Mouse (Mus musculus): ENCODE results near the gene Supt6. TPM values are rescaled to one million over a fixed set of nuclear protein-coding genes. Genes with fewer than 3 reads are reported as not detected.
A peak's percentile ranks its signal among the peaks of the same experiment; 100 is the strongest.

Gene Supt6
- polyA plus RNA-seq, 1 experiment from 2014 or later, result 79.5 TPM

DNA sequence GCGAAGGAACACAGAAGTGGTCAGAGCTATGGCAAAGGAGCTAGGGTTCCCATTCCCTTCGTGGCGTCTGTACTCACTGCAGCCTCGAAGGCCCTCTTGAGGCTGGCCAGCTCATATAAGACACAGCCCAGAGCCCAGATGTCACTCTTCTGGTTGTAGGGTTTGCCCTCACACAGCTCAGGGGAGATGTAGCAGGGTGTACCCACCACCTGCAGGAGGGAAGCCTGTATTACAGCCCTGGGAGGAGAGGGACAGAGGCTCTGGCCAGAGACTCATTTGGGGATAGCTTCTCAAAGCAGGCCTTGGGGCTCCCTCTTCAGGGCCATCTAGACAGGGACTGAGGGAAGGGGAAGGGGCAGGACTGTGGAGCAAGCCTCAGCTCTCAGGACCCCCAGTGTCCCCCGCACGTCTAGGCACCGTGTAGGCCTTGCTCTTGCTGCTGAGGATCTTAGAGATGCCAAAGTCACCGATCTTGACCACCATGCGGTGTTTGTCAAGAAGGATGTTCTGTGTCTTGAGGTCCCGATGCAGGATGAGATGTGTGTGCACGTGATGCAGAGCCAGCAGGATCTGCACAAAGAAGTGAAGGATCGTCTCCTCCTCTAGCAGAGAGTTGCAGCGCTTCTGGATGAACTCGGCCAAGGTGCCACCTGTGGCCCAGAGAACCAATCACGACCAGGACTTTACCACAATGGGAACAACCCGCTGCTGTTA, 73.6 kb downstream of the Supt6 start:
- Histone ChIP-seq H3K27ac (no peak overlapping the region), H3K4me3 (ENCODE audit: inconsistent target) (no peak overlapping the region), H3K36me3 (ENCODE audit: inconsistent target) (no peaks in the 10 kb centered on the region), H3K79me2 (ENCODE audit: inconsistent target) (no peaks in the 10 kb centered on the region)
- WGBS (ENCODE audit: missing documents), result 94% methylated on average over 16 of the region's 16 CpGs

DNA sequence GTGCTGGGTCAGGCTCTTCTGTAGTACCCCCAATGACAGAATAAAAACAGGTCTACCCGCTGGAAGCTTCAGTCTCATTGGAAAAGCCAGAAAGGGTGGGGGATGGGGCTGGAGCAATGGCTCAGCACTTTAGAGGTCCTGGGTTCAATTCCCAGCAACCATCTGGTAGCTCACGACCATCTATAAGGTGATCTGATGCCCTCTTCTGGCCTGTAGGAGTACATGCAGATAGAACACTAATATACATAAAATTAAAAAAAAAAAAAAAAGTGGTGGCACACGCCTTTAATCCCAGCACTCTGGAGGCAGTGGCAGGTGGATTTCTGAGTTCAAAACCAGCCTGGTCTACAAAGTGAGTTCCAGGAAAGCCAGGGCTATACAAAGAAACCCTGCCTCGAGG, 74.5 kb downstream of the Supt6 start:
- no peak overlapping the region for H3K27ac ChIP-seq
- H3K36me3 ChIP-seq (ENCODE audit: inconsistent target), result no peaks in the 10 kb centered on the region
- 84% methylated on average over 4 of the region's 4 CpGs for WGBS (ENCODE audit: missing documents)
- H3K4me3 ChIP-seq (ENCODE audit: inconsistent target), result no peak overlapping the region
- H3K79me2 ChIP-seq (ENCODE audit: inconsistent target), result no peaks in the 10 kb centered on the region

DNA sequence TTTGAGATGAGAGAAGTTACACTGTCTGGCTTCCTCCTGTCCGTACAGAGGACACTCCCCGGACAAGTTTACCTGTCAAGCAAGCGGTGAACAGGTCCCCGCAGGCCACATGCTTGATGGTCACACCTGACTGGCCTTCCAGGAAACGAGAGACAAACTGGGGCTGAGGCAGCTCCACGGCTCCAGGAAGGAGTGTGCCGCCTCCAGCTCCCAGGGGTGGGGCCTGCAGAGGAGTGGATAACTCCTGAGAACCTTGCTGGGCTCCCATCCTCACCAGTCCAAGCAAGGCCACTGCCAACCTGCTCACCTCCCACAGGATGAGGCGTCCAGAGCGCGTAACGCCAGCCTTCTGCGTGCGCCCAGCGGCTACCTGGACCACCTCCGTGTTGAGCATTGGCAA, 75.5 kb downstream of the Supt6 start:
- 96% methylated on average over 15 of the region's 15 CpGs for WGBS (ENCODE audit: missing documents)
- Histone ChIP-seq H3K4me3 (ENCODE audit: inconsistent target) (no peak overlapping the region), H3K79me2 (ENCODE audit: inconsistent target) (no peaks in the 10 kb centered on the region), H3K27ac (no peak overlapping the region), H3K36me3 (ENCODE audit: inconsistent target) (no peaks in the 10 kb centered on the region)

DNA sequence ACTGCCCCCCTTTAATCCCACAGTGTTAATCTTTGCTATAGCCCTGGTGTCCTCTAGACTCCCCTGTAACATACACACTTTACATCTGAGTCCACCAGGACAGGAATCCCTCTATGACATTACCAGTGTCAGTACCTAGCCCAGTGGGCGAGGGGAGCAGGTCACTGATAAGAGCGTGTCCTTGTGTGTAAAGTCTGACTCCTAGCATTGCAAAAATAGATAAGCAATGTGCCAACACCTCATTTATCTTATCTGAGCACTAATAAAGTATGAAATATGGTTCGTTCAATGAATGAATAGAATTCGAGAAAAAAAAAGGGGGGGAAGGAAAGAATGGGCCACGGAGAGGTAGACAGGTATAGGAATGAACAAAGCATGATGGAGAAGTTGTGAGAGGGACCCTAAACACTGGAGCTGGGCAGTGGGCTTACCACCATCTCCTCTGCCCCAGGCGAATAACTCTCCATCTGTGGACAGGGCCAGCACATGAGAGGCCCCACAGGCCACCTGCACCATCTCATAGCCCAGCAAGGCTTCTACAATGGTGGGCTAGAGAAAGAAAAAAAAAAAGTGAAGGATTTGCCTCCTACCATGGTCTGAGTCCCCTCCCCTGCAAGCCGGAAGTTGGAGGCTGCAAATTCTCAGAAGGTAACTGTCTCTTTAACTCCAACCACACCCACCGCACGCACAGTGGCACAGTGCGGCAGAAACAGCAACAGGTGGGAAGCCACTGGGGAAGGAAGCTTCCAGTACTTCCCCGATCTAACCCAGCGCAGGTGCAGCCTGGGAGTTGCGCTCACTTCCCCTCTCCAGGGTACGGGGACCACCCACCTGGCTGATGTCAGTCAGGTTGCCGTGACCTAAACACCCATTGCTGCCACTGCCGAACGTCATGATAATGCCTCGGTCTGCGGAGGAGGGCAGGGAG, 77.0 kb downstream of the Supt6 start:
- Histone ChIP-seq H3K27ac (no peak overlapping the region), H3K4me3 (ENCODE audit: inconsistent target) (no peak overlapping the region), H3K79me2 (ENCODE audit: inconsistent target) (no peaks in the 10 kb centered on the region), H3K36me3 (ENCODE audit: inconsistent target) (no peaks in the 10 kb centered on the region)
- 28% methylated on average over 16 of the region's 19 CpGs for WGBS (ENCODE audit: missing documents)

DNA sequence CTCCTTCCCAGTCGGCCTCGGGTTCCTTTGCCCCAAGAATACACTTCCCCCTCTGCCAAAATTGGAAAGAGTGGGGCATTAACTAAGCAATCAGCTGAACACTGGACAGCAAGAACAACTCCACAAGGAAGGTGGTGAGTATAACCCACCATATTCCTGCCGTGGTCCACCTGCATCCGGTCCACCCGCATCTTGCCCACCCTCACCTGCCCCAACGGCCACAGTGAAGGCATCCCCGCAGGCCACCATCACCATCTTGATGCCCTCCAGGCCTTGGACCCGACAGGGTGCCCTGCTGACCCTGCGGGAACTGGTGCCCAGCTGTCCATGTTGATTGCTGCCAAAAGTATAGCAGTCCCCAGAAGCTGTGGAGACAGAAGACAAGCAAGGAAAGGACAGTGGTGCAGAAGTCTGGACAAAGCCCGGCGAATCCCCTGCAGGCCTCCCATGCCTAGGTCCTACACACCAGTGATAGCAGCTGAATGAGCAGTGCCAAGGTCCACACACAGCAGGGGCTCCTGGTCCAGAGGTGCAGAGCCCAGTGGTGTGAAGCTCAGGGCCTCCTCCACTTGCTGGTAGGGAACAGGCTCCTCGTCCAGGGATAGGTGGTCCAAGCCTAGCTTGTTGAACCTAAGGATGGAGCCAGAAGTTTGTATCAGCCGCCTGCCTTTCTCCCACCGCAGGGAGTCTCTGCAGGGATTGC, 78.4 kb downstream of the Supt6 start:
- 95% methylated on average over 14 of the region's 14 CpGs for WGBS (ENCODE audit: missing documents)
- H3K27ac ChIP-seq, result no peak overlapping the region
- H3K36me3 ChIP-seq (ENCODE audit: inconsistent target), result no peaks in the 10 kb centered on the region
- no peaks in the 10 kb centered on the region for H3K79me2 ChIP-seq (ENCODE audit: inconsistent target)
- H3K4me3 ChIP-seq (ENCODE audit: inconsistent target), result no peak overlapping the region

DNA sequence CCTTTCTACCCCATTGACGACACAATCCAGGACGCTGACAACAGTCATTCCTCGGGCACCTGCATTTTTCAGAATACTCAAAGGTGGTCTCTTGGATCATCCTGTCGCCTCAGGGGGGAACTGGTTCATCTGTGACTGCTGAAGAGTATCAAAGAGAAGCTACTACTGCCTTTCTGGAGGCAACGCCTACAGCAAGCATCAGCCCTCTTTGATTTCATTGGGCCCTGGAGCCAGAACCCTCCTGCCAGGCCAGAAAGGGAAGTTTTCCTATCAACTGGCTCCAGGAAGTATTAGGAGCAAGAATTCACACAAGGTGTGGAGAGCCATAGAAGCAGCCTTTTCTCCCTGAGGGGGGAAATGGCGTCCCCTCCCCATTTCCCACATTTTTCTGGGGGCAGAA, 79.1 kb downstream of the Supt6 start:
- H3K27ac ChIP-seq, result no peak overlapping the region
- H3K79me2 ChIP-seq (ENCODE audit: inconsistent target), result no peaks in the 10 kb centered on the region
- WGBS (ENCODE audit: missing documents), result 89% methylated on average over 6 of the region's 6 CpGs
- no peaks in the 10 kb centered on the region for H3K36me3 ChIP-seq (ENCODE audit: inconsistent target)
- no peak overlapping the region for H3K4me3 ChIP-seq (ENCODE audit: inconsistent target)

DNA sequence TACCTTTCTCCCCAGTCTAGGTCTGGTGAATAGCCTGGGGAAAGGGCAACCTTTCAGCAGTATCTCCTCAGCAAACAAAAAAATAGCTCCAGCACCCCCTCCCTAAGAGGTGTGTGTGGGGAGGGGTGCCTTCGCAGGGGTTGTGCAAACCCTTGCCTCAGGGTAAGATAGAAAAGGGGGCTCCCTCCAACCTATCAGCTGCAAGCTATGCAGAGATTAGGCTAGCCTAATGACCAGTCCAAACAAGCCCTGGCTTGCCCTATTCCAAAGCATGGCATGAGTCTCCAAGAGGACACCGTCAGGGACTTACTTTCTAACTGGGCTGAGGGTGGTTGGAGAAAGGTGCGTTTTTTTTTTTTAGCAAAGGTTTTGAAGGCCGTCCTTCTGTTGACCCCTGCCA, 79.6 kb downstream of the Supt6 start:
- Histone ChIP-seq H3K79me2 (ENCODE audit: inconsistent target) (no peaks in the 10 kb centered on the region), H3K27ac (no peak overlapping the region), H3K36me3 (ENCODE audit: inconsistent target) (no peaks in the 10 kb centered on the region), H3K4me3 (ENCODE audit: inconsistent target) (no peak overlapping the region)
- 90% methylated on average over 3 of the region's 4 CpGs for WGBS (ENCODE audit: missing documents)

DNA sequence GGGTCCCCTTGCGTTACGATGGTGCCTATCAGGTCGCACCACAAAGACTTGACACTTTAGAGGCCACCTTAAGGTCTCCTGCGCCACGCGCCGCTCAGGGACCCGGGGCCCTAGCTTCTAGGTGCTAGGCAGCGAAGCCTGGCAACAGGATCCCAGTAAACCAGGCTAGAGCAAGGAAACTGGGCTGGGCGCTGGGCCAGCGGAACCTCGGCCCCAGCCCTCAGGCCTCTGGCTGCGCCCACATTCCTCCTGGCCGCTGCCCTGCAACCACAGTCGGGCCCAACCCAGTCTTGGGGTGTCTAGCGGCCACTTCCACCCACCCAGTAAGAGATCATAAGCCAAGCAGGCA, 80.1 kb downstream of the Supt6 start:
- Histone ChIP-seq H3K79me2 (ENCODE audit: inconsistent target) (no peaks in the 10 kb centered on the region), H3K4me3 (ENCODE audit: inconsistent target) (peak overlapping the region; percentile 22; the same call in 1 of the 2 replicates), H3K36me3 (ENCODE audit: inconsistent target) (no peaks in the 10 kb centered on the region), H3K27ac (no peak overlapping the region)
- WGBS (ENCODE audit: missing documents), result 11% methylated on average over 16 of the region's 16 CpGs

DNA sequence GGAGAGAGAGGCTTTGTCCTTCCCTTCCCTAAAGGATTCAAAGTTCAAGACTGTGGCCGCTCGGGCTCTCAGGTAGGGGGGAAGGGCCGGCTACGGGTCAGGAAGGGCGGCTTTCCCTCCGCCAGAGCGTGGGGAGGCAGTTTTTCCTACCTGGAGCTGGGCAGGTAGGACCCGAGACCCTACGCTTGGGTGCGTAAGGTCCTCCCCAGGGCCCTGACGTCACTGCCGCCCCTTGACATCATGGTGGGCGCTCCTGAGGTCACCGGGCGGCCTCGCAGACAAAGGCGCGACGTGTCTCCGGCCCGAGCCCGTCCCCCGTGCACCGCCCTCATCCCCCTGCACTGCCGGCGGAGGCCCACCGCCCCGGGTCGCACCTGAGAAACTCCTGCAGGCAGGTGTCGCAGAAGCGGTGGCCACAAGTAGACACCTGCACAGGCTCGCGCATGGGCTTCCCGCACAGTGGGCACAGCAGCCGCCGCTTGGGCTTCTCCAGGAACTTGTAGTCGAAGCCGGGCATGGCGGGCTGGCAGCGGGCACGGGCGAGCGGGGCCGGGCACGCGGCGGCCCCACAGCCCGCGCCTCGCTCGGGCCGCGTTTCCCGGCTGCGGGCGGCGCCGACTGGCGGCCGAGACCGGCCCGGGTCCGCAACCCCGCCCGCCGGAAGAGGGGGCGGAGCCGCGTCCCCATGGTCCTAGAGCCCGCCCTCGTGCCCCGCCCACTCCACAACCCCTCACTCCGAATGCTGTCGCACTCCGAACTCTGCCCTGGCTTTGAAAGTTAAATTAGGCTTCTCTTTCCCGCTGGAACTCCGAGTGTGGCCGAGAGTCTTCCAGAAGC, 80.6 kb downstream of the Supt6 start, which contains the start of gene Traf4:
Traf4 (minus strand) TSS at position 666 of the 837 bp plus-strand sequence.
- Histone ChIP-seq H3K27ac (no peak within 1 kb of the TSS), H3K79me2 (ENCODE audit: inconsistent target) (no peaks in the 10 kb centered on the region), H3K36me3 (ENCODE audit: inconsistent target) (no peaks in the 10 kb centered on the region), H3K4me3 (ENCODE audit: inconsistent target) (peak within 1 kb of the TSS; percentile 22; the same call in 1 of the 2 replicates)
- whole genome bisulfite sequencing (ENCODE audit: missing documents), result 1% methylated on average over 75 of the region's 78 CpGs

DNA sequence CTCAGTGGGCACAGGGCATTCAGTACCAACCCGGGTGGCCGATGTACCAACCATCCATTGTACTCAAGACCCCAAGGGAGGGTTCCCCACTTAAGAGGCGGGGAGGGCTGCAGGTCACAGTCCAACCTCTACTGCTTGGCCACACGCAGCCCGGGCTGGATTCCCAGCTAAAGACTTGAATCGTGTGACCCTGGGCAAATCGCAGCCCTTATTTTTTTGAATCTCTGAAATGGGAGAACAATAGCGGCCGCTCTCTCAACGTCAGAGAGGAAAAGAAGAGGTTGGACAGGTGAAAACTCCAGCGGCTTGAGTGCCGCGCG, 81.2 kb downstream of the Supt6 start:
- H3K4me3 ChIP-seq (ENCODE audit: inconsistent target), result no peak overlapping the region
- 8% methylated on average over 14 of the region's 14 CpGs for WGBS (ENCODE audit: missing documents)
- no peaks in the 10 kb centered on the region for H3K79me2 ChIP-seq (ENCODE audit: inconsistent target)
- no peaks in the 10 kb centered on the region for H3K36me3 ChIP-seq (ENCODE audit: inconsistent target)
- no peak overlapping the region for H3K27ac ChIP-seq

DNA sequence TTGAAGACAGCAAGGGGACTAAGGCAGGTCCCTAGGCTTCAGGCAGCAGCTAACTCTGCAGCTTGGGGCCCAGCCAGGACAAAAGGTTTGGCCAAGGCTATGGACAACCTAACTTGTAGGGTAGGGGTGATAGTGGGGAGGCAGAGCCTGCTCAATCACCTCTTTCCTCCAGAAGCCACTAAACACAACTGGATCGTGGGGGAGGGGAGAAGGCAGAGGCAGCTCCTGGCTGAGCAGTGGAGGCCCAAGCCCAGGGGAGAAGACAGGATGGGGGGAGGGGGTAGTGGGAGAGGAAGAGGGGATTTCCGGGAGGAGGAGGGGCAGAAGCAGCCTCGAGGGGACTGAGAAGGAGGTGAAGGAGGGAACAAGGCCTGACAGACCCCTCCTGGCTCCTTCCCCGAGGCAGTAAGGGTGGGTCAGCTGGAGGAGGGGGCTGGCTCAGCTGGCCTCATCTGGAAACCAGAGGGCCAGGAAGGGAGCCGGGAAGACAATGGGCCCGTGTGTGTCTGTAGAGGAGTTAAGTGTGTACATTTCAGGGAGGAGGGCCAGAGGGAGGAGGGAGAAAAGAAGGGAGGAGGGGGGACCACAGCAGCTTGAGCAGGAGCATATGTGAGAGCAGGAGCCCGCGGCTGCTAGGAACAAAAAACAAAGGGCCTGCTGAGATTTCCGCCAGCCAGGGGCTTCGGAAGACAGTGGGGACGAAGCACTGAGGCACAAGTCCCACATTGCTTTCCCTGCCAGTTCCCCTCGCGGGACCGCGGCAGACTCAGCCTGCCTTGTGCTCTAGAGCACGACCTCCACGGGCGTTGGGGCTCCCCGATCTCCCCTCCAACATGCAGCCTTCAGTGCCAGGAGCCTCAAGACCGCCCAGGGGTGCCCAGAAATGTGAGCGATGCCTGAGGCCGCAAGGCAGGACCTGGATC, 81.8 kb downstream of the Supt6 start:
- WGBS (ENCODE audit: missing documents), result 15% methylated on average over 22 of the region's 22 CpGs
- Histone ChIP-seq H3K36me3 (ENCODE audit: inconsistent target) (no peaks in the 10 kb centered on the region), H3K4me3 (ENCODE audit: inconsistent target) (no peak overlapping the region), H3K27ac (no peak overlapping the region), H3K79me2 (ENCODE audit: inconsistent target) (no peaks in the 10 kb centered on the region)

DNA sequence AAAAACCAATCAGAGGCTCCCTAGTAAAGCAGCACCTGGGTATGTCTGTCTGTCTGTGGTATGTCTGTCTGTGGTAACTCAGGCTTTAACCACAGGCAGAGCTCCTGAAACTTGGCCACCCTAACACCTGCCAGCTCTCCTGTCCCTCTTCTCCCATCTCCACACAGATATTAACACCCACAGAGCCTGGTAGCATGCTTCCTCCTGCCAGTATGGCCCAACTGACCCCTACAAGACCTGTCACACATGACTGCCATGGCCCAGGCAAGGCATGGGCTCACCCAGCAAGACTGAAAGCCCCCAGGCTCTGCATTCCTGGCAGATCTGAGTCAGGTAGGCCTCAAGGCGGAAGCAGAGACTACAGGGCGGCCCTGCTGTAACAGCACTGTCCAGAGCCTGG, 82.7 kb downstream of the Supt6 start:
- H3K27ac ChIP-seq, result no peak overlapping the region
- no peaks in the 10 kb centered on the region for H3K36me3 ChIP-seq (ENCODE audit: inconsistent target)
- 77% methylated on average over 2 of the region's 2 CpGs for WGBS (ENCODE audit: missing documents)
- no peak overlapping the region for H3K4me3 ChIP-seq (ENCODE audit: inconsistent target)
- H3K79me2 ChIP-seq (ENCODE audit: inconsistent target), result no peaks in the 10 kb centered on the region

DNA sequence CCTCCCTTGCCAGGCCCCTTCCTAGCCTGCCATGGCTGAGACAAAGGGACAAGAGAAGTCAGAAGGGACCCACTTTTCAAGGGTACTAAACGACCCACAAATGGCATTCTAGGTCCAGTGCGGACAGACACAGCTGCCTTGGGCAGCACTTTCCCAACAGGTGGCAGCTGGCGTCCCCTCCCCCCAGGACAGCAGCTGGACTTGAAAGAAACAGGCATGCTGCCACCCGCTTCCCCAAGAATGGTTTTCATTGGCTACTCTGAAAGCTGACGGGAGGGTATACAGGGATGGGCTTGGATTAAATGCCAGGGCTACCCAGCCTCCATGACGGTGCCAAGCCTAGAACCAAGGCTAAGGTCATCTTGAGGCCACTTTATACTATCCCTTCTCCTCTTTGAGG, 83.3 kb downstream of the Supt6 start:
- no peak overlapping the region for H3K27ac ChIP-seq
- H3K4me3 ChIP-seq (ENCODE audit: inconsistent target), result no peak overlapping the region
- 86% methylated on average over 6 of the region's 6 CpGs for WGBS (ENCODE audit: missing documents)
- no peaks in the 10 kb centered on the region for H3K79me2 ChIP-seq (ENCODE audit: inconsistent target)
- H3K36me3 ChIP-seq (ENCODE audit: inconsistent target), result no peaks in the 10 kb centered on the region
